Mouse (Mus musculus) heart, adult 2 months (tissue): ENCODE data around the gene Cbx6. TPM values are rescaled to one million over a fixed set of nuclear protein-coding genes. Genes with fewer than 3 reads are reported as not detected.

ENCODE experiments used
- DNase-seq, 2 experiments: peaks; one replicate each; pipeline ENCODE4 v3.0.0; 2021
- H3K27ac ChIP-seq: fragments of 200-600 bp; 2 replicates; pipeline ENCODE4 v1.8.1; 2022
- H3K27me3 ChIP-seq: fragments of 200-500 bp; 2 replicates; pipeline ENCODE4 v1.6.1; 2012; ENCODE audit warnings: mild to moderate bottlenecking, low read length, inconsistent platforms, mixed read lengths; ENCODE audit not compliant: control insufficient read depth, insufficient read depth
- H3K36me3 ChIP-seq: fragments of 200-500 bp; 2 replicates; pipeline ENCODE4 v1.6.1; 2012; ENCODE audit warnings: low read length, inconsistent platforms; ENCODE audit not compliant: control insufficient read depth, insufficient read depth
- H3K4me1 ChIP-seq: fragments of 200-500 bp; 2 replicates; pipeline ENCODE4 v1.6.1; 2011; ENCODE audit warnings: low read length; ENCODE audit not compliant: control insufficient read depth, insufficient read depth
- H3K4me3 ChIP-seq: fragments of 200-600 bp; 2 replicates; pipeline ENCODE4 v1.8.1; 2022
- H3K79me2 ChIP-seq: fragments of 200-500 bp; replicated peaks from 2 replicates; pipeline ENCODE4 v1.6.1; 2012; ENCODE audit warnings: mild to moderate bottlenecking, inconsistent platforms, low read length, moderate library complexity, mixed read lengths; ENCODE audit not compliant: control insufficient read depth, insufficient read depth
- H3K9ac ChIP-seq: fragments of 200-500 bp; 2 replicates; pipeline ENCODE4 v1.6.1; 2012; ENCODE audit warnings: low read depth, mild to moderate bottlenecking, control low read depth, inconsistent platforms, low read length, mixed read lengths
- CTCF ChIP-seq: fragments of 200-600 bp; IDR thresholded peaks from 2 replicates; pipeline ENCODE4 v1.8.1; 2022; ENCODE audit warnings: antibody characterized with exemption, mild to moderate bottlenecking, moderate library complexity
- EP300 ChIP-seq: fragments of 200-500 bp; IDR thresholded peaks from 2 replicates; pipeline ENCODE4 v1.6.1; 2011; ENCODE audit warnings: low read depth, low read length, control low read depth; ENCODE audit not compliant: insufficient read depth
- POLR2A ChIP-seq: fragments of 200-500 bp; IDR thresholded peaks from 2 replicates; pipeline ENCODE4 v1.6.1; 2011; ENCODE audit warnings: mild to moderate bottlenecking, low read depth, low read length, control low read depth; ENCODE audit not compliant: insufficient read depth
- WGBS: fragments of 180-500 bp; shearing (Covaris S2); methylation state at CpG from one replicate; pipeline ENCODE4 v1.1.7; 2018; 5-methylcytosine and 5-hydroxymethylcytosine counted together
- intact Hi-C: fragments of 180-260 bp; cut with DNase I; formaldehyde crosslinking; loops from one replicate; pipeline ENCODE4 v1.15.1; 2025
- polyA plus RNA-seq: library from polyadenylated mRNA; depleted of rRNA; stranded (reverse); fragments of >200 nt; gene quantifications from 2 replicates; pipeline ENCODE4 v1.2.3, GENCODE M21; 2012
- total RNA-seq, 2 experiments: library from RNA; stranded (reverse); gene quantifications; 2 replicates each; pipeline ENCODE4 v1.2.3; 2021

Gene Cbx6
- total and polyA plus RNA-seq, 3 experiments, result 21.1 to 22.9 (median 21.3) TPM

DNA sequence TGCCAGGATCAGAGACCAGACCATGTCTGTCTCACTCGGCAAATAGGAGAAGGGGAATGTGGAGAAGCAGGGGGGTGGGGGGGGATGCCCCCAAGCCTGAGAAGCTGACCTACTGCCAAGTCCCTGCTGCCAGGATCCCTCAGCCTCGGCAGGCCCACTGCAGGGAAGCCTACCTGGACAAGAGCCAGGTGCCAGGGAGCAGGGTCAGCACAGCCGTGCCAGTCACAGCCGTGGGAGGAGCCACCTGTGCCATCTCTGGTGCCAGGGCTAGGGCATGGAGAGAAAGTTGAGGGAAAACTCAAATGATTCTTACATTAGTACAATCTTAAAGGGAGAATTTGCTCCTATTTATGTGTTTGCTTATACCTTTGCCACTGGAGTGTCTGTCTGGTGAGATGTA is 32.2 kb downstream of the Cbx6 start:
- peaks cover 3% of the 10 kb centered on the region; the same call in 1 of the 2 replicates for H3K27me3 ChIP-seq
- H3K4me3 ChIP-seq, result no peak overlapping the region
- intact Hi-C loops, result no loop called here
- WGBS, result 63% methylated on average over 4 of the region's 4 CpGs
- DNase-seq, result no peak
- H3K27ac ChIP-seq, result no peak overlapping the region
- H3K4me1 ChIP-seq, result 0 out of 2 replicates have a peak, but pooled peaks cover 2% of the 10 kb centered on the region
- TF ChIP-seq EP300, result no peak
- no peak for TF ChIP-seq POLR2A
- no peak for TF ChIP-seq CTCF
- H3K79me2 ChIP-seq, result no peaks in the 10 kb centered on the region
- H3K36me3 ChIP-seq, result no peaks in the 10 kb centered on the region
- no peak overlapping the region for H3K9ac ChIP-seq

DNA sequence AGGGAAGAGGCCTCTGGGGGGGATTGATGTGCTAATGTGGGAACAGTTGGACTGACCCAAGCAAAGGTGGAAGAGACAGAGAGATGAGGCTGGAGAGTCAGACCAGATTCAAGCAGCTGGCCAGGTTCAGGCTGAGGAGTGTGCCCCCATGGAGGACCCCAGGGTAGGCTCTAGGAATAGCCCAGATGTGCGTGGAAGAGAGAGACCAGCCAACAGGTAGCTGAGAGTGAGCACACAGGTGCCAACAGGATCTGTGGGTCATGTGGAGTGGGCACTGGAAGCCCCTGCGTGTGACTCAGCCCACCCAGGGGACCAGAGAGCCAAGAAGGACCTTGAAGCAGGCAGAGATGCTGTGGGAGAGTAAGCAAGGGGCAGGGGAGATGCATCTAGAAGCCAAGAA is 32.8 kb downstream of the Cbx6 start:
- Histone ChIP-seq H3K27me3 (peaks cover 3% of the 10 kb centered on the region; the same call in 1 of the 2 replicates), H3K4me3 (no peak overlapping the region), H3K9ac (no peak overlapping the region), H3K36me3 (no peaks in the 10 kb centered on the region), H3K27ac (no peak overlapping the region), H3K4me1 (0 out of 2 replicates have a peak, but pooled peaks cover 2% of the 10 kb centered on the region), H3K79me2 (no peaks in the 10 kb centered on the region)
- TF ChIP-seq EP300 (no peak), POLR2A (no peak), CTCF (no peak)
- 86% methylated on average over 2 of the region's 2 CpGs for WGBS
- intact Hi-C loops, result no loop called here
- no peak for DNase-seq

DNA sequence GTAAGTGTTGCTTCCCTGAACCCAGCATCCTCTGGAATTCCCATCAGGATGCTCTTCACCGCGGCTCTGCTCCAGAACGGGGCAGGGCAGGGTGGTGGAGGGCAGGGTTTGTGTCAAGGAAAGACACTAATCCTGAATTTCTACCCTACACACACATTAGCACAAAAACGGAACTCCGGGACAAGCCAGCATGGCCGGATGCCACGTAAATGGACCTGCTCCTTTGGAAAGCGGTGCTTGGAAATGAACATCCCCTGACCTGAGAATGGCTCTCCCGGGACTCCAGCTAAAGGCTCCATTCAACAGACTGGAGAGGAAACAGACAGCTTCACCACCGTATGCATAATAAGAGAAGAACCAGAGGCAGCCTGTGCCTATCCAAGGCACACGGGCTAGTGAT is 33.8 kb downstream of the Cbx6 start:
- H3K27me3 ChIP-seq, result peaks cover 3% of the 10 kb centered on the region; the same call in 1 of the 2 replicates

DNA sequence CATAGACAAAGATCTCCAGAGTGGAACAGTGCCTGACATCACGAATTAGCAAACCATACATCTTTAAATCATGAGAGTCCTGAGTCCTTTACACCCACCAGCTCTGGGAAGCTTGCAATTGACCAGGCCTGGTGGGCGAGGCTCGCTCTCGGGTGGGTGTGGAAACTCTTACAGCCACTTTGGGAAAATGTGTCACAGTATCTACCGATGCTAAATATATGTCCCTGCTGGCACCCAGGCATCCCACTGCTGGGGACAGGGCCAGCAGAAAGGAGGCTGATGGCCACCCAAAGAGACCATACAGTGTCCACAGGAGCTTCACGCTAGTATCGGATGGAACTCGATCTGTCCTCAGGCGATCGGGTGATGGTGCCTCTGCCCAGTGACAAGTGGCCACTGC is 35.9 kb downstream of the Cbx6 start:
- Histone ChIP-seq H3K4me1 (0 out of 2 replicates have a peak, but pooled peaks cover 1% of the 10 kb centered on the region), H3K9ac (no peak overlapping the region), H3K79me2 (no peaks in the 10 kb centered on the region), H3K4me3 (no peak overlapping the region), H3K36me3 (no peaks in the 10 kb centered on the region), H3K27ac (no peak overlapping the region), H3K27me3 (peaks cover 2% of the 10 kb centered on the region; the same call in 1 of the 2 replicates)
- DNase-seq, result no peak
- WGBS, result 84% methylated on average over 10 of the region's 10 CpGs
- no peak for TF ChIP-seq EP300
- intact Hi-C loops, result no loop called here

More for the DNA sequence above, 33.8 kb downstream of the Cbx6 start:
- Histone ChIP-seq H3K27ac (no peak overlapping the region), H3K4me1 (0 out of 2 replicates have a peak, but pooled peaks cover 2% of the 10 kb centered on the region), H3K4me3 (no peak overlapping the region), H3K36me3 (no peaks in the 10 kb centered on the region), H3K79me2 (no peaks in the 10 kb centered on the region), H3K9ac (no peak overlapping the region)
- no peak for DNase-seq
- 56% methylated on average over 11 of the region's 11 CpGs for WGBS
- TF ChIP-seq POLR2A (no peak), EP300 (no peak), CTCF (no peak)
- intact Hi-C loops, result no loop called here

DNA sequence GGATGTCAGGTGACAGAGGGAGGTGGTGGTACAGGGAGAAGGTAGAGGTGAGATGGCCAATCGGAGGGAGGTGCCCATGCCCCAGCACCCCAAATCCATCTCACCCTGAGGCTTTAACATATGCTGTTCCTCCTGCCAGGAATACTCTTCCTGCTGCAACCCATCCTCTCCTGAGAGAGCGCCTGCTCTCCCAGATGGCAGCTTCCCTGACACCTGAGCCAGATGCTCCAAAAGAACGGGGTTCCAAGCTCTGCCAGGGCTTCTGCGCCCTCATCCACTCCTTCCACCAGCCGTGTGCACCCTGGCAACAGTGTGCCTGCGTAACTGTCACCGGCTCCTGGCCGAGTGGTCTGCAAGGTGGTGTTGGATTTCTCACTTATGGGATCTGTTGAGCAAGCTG is 36.8 kb downstream of the Cbx6 start:
- TF ChIP-seq EP300 (no peak), POLR2A (no peak), CTCF (no peak)
- no peaks in the 10 kb centered on the region for H3K36me3 ChIP-seq
- intact Hi-C loops, result no loop called here
- H3K79me2 ChIP-seq, result no peaks in the 10 kb centered on the region
- H3K27me3 ChIP-seq, result no peaks in the 10 kb centered on the region
- H3K27ac ChIP-seq, result no peak overlapping the region
- WGBS, result 84% methylated on average over 8 of the region's 8 CpGs
- H3K9ac ChIP-seq, result no peak overlapping the region
- no peaks in the 10 kb centered on the region for H3K4me1 ChIP-seq
- no peak for DNase-seq
- H3K4me3 ChIP-seq, result no peak overlapping the region

DNA sequence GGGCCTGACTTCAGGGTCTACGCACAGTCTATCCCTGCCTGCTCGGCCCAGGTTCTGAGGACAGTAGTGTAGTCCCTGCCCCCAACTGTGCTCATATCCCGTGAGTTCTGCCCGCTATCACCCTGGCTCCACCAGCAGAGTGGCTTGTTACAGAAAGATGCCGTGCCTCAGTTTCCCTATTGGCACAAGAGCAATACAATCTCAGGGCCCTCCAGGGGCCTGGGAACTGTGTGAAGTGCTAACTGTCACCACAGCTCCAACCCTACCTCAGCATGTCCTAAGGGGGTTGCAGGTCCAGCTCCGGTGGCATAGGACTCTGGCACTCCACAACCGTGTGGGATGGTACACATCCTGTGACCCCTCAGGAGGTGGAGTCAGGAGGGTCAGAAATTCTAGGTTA is 37.4 kb downstream of the Cbx6 start:
- intact Hi-C loops, result no loop called here
- no peak overlapping the region for H3K9ac ChIP-seq
- TF ChIP-seq EP300, result no peak
- TF ChIP-seq POLR2A, result no peak
- no peak for TF ChIP-seq CTCF
- no peaks in the 10 kb centered on the region for H3K4me1 ChIP-seq
- H3K27me3 ChIP-seq, result no peaks in the 10 kb centered on the region
- H3K4me3 ChIP-seq, result no peak overlapping the region
- H3K36me3 ChIP-seq, result no peaks in the 10 kb centered on the region
- H3K79me2 ChIP-seq, result no peaks in the 10 kb centered on the region
- no peak for DNase-seq
- WGBS, result 80% methylated on average over 7 of the region's 7 CpGs
- no peak overlapping the region for H3K27ac ChIP-seq
